Mouse (Mus musculus) limb, embryonic 13.5 days (tissue): ENCODE results near the gene Mcoln2. TPM values are rescaled to one million over a fixed set of nuclear protein-coding genes. Genes with fewer than 3 reads are reported as not detected.

Source experiments
- ATAC-seq: fragments of 200-750 bp; cut with Nextera tagmentation; 2 replicates; pipeline ENCODE4 v1.8.0; 2017; ENCODE audit warnings: low read depth, moderate number of reproducible peaks, moderate TSS enrichment; ENCODE audit not compliant: low FRiP score
- H3K27ac ChIP-seq: fragments of 300-500 bp; sonication (generic); 2 replicates; pipeline ENCODE4 v1.5.1; 2015; ENCODE audit warnings: inconsistent platforms, mild to moderate bottlenecking, moderate library complexity
- H3K27me3 ChIP-seq: fragments of 300-500 bp; sonication (generic); 2 replicates; pipeline ENCODE4 v1.6.1; 2015; ENCODE audit warnings: mild to moderate bottlenecking, inconsistent platforms
- H3K36me3 ChIP-seq: fragments of 300-500 bp; sonication (generic); 2 replicates; pipeline ENCODE4 v1.6.1; 2015; ENCODE audit warnings: inconsistent platforms, mild to moderate bottlenecking, moderate library complexity
- H3K4me1 ChIP-seq: fragments of 300-500 bp; sonication (generic); 2 replicates; pipeline ENCODE4 v1.6.1; 2015; ENCODE audit warnings: inconsistent platforms
- H3K4me2 ChIP-seq: fragments of 300-500 bp; sonication (generic); replicated peaks from 2 replicates; pipeline ENCODE4 v1.6.1; 2015; ENCODE audit warnings: inconsistent platforms, mild to moderate bottlenecking, moderate library complexity
- H3K4me3 ChIP-seq: fragments of 300-500 bp; sonication (generic); 2 replicates; pipeline ENCODE4 v1.5.1; 2015; ENCODE audit warnings: moderate library complexity, mild to moderate bottlenecking, inconsistent platforms
- H3K9ac ChIP-seq: fragments of 300-500 bp; sonication (generic); 2 replicates; pipeline ENCODE4 v1.6.1; 2015; ENCODE audit warnings: mild to moderate bottlenecking, inconsistent platforms
- H3K9me3 ChIP-seq: fragments of 300-500 bp; sonication (generic); 2 replicates; pipeline ENCODE4 v1.6.1; 2016; ENCODE audit warnings: inconsistent platforms
- WGBS: fragments of 180-500 bp; shearing (Covaris S2); methylation state at CpG from one replicate; pipeline ENCODE4 v1.1.7; 2015; 5-methylcytosine and 5-hydroxymethylcytosine counted together
- polyA plus RNA-seq: library from polyadenylated mRNA; unstranded; fragments of >200 nt; fragmentation: Nextera tagmentation; extraction: Ambion mirVana; gene quantifications from 2 replicates; pipeline ENCODE4 v1.2.1, GENCODE M21; 2015

The Mcoln2 gene
- polyA plus RNA-seq, 1 experiment from 2014 or later: 2.4 TPM

DNA sequence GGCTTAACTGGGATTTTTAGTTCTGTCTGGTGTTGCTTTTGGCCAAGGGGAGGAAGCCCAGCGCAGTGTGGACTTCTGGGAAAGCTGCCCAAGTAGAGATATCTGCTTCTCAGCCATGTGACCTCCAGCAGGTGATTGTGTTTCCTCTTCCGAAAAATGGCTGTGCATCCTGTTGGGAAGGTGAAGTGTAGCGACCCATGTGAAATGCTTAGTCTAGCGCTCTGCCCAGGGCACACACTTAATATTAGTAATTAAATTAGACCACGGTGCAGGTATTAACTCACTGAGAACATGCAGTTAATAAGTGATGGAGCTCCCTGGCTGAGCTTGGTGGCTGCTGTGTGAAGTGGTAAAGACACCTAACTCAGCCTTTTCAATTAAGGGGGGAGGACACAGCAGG lies 88.0 kb downstream of the Mcoln2 start:
- H3K9ac ChIP-seq: no peak overlapping the region
- H3K27ac ChIP-seq: no peak overlapping the region
- ATAC-seq: no peak

DNA sequence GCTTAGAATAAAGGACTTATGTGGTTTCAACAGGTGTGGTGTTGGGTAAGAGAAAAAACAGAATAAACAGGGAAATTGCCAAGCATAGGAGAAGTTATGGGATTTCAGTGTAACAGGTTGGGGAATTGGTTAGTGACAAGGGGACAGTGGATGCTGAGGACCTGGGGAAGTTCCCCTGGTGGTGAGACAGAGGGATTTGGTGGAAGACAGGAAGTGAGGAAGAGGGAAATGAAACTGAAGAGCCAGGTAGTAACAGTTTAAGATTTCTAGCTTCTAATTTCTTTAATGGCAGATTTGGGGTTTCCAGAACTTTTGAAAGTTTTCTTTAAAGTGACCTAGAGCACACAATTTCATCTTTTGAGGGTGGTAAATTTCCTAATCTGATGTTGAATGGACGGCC lies 95.0 kb downstream of the Mcoln2 start:
- Histone ChIP-seq H3K4me1 (no peaks in the 10 kb centered on the region), H3K36me3 (no peaks in the 10 kb centered on the region), H3K9ac (no peak overlapping the region), H3K4me2 (no peak overlapping the region), H3K4me3 (no peak overlapping the region), H3K27me3 (no peaks in the 10 kb centered on the region), H3K27ac (no peak overlapping the region), H3K9me3 (no peaks in the 10 kb centered on the region)
- WGBS: 81% methylated on average over 1 of the region's 1 CpGs
- ATAC-seq: no peak

More for the DNA sequence above, 88.0 kb downstream of the Mcoln2 start:
- 73% methylated on average over 5 of the region's 5 CpGs for WGBS
- no peaks in the 10 kb centered on the region for H3K36me3 ChIP-seq
- no peak overlapping the region for H3K4me3 ChIP-seq
- H3K9me3 ChIP-seq: no peaks in the 10 kb centered on the region
- H3K27me3 ChIP-seq: 0 out of 2 replicates have a peak, but pooled peaks cover under 1% of the 10 kb centered on the region
- H3K4me1 ChIP-seq: peaks cover 9% of the 10 kb centered on the region; the same call in 1 of the 2 replicates
- H3K4me2 ChIP-seq: no peak overlapping the region

Other genes with a start within 250 kb of the Mcoln2 start
- gene Bcl10, start 227.0 kb upstream of the Mcoln2 start, polyA plus RNA-seq: 50.8 and 51.3 TPM in 2 replicates
- 48.6 and 51.3 TPM in 2 replicates for gene 2410004B18Rik, start 211.8 kb upstream of the Mcoln2 start, polyA plus RNA-seq
- gene Syde2, start 162.0 kb upstream of the Mcoln2 start, polyA plus RNA-seq: 1.9 and 2.3 TPM in 2 replicates
- 0.19 and 0.34 TPM in 2 replicates for gene Wdr63, start 41.7 kb upstream of the Mcoln2 start, polyA plus RNA-seq
- 2.7 and 2.8 TPM in 2 replicates for gene Mcoln3, start 32.4 kb upstream of the Mcoln2 start, polyA plus RNA-seq
- 0.98 and 1.0 TPM in 2 replicates for gene Lpar3, start 71.1 kb downstream of the Mcoln2 start, polyA plus RNA-seq